Mouse (Mus musculus) cerebellum, adult 2 months (tissue): ENCODE data around the gene Hpcal4. TPM values are rescaled to one million over a fixed set of nuclear protein-coding genes. Genes with fewer than 3 reads are reported as not detected.
A peak's percentile ranks its signal among the peaks of the same experiment; 100 is the strongest.
"Not testable (repeated sequence)": the region's sequence is repeated elsewhere in the genome, so short reads cannot be mapped to it uniquely, and the experiment has no call there.

Experiments used
- DNase-seq, 2 experiments: peaks; one replicate each; pipeline ENCODE4 v3.0.0; 2021
- H3K27ac ChIP-seq: fragments of 200-500 bp; 2 replicates; pipeline ENCODE4 v1.5.1; 2012; ENCODE audit warnings: low read length, control low read depth, inconsistent platforms; ENCODE audit not compliant: insufficient read depth
- H3K27me3 ChIP-seq: fragments of 200-500 bp; 2 replicates; pipeline ENCODE4 v1.6.1; 2012; ENCODE audit warnings: inconsistent platforms, mild to moderate bottlenecking, low read length, moderate library complexity; ENCODE audit not compliant: control insufficient read depth, insufficient read depth
- H3K4me1 ChIP-seq: fragments of 200-500 bp; 2 replicates; pipeline ENCODE4 v1.6.1; 2011; ENCODE audit warnings: low read length; ENCODE audit not compliant: control insufficient read depth, insufficient read depth
- H3K4me3 ChIP-seq: fragments of 200-500 bp; replicated peaks from 2 replicates; pipeline ENCODE3; 2011; ENCODE audit warnings: mild to moderate bottlenecking, low read depth, low read length, control low read depth; ENCODE audit not compliant: insufficient read depth
- CTCF ChIP-seq: fragments of 200-500 bp; IDR thresholded peaks from 2 replicates; pipeline ENCODE4 v1.5.1; 2011; ENCODE audit warnings: low read depth, mild to moderate bottlenecking, control low read depth, low read length, moderate library complexity, borderline replicate concordance; ENCODE audit not compliant: insufficient read depth
- POLR2A ChIP-seq: fragments of 200-500 bp; IDR thresholded peaks from 2 replicates; pipeline ENCODE4 v1.6.1; 2011; ENCODE audit warnings: low read length, control low read depth, borderline replicate concordance; ENCODE audit not compliant: insufficient read depth
- WGBS: fragments of 180-500 bp; shearing (Covaris S2); methylation state at CpG from one replicate; pipeline ENCODE4 v1.1.7; 2018; 5-methylcytosine and 5-hydroxymethylcytosine counted together
- polyA plus RNA-seq: library from polyadenylated mRNA; depleted of rRNA; stranded (reverse); fragments of >200 nt; gene quantifications from 2 replicates; pipeline ENCODE4 v1.2.3, GENCODE M21; 2012

Hpcal4 gene
- polyA plus RNA-seq, 1 experiment, result 23.9 TPM

DNA sequence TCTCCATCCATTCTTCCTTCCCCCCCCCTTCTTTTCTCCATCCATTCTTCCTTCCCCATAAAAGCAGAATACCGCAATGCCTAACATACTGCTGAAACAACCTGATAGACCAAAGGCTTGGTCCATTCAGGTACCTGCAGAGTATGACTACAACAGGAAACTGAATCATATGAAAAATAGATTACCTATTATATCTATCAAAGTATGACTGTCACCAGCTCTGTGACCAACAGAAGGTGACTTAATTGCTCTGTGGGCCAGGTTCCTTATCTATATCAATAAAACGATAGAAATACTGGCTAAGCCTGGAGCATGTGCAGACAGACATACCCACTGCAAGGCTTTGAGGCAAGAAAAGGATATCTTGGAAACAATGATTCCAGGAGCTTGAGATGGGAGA lies 27.6 kb upstream of the Hpcal4 start:
- WGBS, result 69% methylated on average over 2 of the region's 2 CpGs

DNA sequence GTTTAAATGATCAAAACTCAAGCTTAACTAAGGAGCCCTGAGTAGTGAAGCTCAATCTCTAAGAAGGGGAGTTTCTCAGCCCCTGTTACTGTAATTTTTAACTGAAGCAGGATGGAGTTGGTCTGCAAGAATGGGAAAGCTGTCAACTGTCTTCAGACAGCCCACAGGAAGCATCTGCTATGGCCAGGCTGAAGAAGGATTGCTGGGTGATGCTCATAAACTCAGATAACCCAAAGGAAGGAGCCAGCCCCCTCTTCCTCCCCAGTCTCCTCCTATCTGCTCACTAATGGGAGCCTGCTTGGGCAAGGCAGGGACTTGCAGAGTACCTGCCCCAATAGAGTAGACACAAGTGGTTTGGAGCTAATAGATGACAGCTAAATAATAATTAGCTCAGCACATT lies 27.2 kb upstream of the Hpcal4 start:
- H3K27ac ChIP-seq, result no peak overlapping the region
- H3K4me1 ChIP-seq, result no peaks in the 10 kb centered on the region
- no peak overlapping the region for H3K4me3 ChIP-seq
- H3K27me3 ChIP-seq, result no peaks in the 10 kb centered on the region
- DNase-seq, result no peak
- TF ChIP-seq CTCF (no peak), POLR2A (no peak)

More for the DNA sequence above, 27.6 kb upstream of the Hpcal4 start:
- H3K27ac ChIP-seq, result no peak overlapping the region
- H3K4me1 ChIP-seq, result no peaks in the 10 kb centered on the region
- H3K4me3 ChIP-seq, result no peak overlapping the region
- H3K27me3 ChIP-seq, result no peaks in the 10 kb centered on the region
- TF ChIP-seq POLR2A, result no peak
- no peak for TF ChIP-seq CTCF
- DNase-seq, result no peak

DNA sequence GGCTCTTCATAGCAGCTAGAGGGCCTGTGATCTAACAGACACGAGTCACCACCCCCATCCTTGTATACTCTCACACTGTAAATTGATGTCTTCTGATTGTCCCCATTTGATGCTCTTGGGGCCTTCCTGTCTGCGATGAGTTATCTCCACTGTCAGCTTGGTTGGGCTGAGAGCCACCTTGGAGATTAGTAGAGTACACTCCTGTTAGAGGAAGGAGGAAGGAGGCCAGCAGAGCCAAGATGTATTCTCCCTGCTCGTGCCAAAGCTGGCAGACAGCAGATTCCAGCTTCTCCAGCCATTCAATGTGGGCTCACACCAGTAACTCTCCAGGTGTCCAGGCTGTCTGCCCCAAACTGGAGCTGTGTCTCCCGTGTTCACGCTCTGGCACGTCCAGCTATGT lies 22.5 kb upstream of the Hpcal4 start:
- H3K4me1 ChIP-seq, result no peaks in the 10 kb centered on the region
- H3K27ac ChIP-seq, result no peak overlapping the region
- TF ChIP-seq POLR2A (no peak), CTCF (no peak)
- DNase-seq, result no peak
- no peak overlapping the region for H3K4me3 ChIP-seq
- WGBS, result 29% methylated on average over 6 of the region's 6 CpGs
- H3K27me3 ChIP-seq, result no peaks in the 10 kb centered on the region

DNA sequence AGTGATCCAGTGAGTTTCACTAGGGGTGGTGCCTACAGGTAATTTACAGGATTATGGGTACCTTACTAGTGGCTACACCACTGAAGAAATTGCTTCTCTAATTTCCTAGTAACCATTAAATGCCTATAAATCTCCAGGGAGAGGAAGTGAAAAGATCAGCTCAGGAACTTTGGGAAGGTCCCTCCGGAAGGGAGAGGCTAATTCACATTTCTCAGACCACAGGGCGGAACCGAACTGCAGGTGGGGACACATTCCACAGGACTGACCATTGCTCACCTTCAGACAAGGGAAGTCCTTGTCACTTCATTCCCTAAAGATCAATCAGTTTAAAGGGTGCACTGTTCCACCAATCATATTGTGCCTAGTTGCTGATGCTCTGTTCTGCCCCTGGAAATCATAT lies 21.8 kb upstream of the Hpcal4 start:
- not testable (repeated sequence) for H3K27me3 ChIP-seq, DNase-seq, H3K4me1 ChIP-seq, H3K27ac ChIP-seq, H3K4me3 ChIP-seq
- 97% methylated on average over 3 of the region's 3 CpGs for WGBS

DNA sequence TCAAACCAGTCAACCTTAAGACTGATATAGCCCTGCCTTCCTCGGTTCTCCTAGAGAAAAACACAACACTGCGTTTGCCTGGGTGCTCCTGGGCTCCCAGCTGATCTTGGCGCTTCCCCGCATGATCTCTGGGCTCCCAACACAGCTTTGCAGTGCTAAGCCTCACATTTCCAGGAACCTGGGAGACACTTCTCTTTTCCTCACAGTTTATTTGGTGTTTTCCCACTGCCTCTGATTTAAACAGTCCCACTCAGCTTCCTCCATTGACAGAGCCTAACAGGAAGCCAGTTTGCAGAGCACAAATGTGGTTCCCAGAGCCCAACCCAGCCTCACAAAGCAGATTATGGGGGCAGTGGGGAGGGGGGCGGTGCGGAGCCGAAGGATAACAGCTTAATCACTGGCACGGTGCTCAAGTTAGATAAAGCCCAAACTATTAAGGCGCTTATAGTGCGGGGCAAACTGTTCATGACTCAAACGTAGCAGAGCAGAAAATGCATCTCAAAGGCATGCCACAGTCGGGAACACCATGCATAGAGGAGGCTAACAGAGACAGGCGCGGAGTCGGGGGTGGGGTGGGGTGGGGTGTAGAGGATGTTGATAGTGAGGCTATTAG lies 20.6 kb upstream of the Hpcal4 start:
- Histone ChIP-seq H3K27ac (no peak overlapping the region), H3K4me1 (no peaks in the 10 kb centered on the region), H3K27me3 (no peaks in the 10 kb centered on the region), H3K4me3 (no peak overlapping the region)
- TF ChIP-seq CTCF (no peak), POLR2A (no peak)
- no peak for DNase-seq
- WGBS, result 21% methylated on average over 15 of the region's 15 CpGs

DNA sequence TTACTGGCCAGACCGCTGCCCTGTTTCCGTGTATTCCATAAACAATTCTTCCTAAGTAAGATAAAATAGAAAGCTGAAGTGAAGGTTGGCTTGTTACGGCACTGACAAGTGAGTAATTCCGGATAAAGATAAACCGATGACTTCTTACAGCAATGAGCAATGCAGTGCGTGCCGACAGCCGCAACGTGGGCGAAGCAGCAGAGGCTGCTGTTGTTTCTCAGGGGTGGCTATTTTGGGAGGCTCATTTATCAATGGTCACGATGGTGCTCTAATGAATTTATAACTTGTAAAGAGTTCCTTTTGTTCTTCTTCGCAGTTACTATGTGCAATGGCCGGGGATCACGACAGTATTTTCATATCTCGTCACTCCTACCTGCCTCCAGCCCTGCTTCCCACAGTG lies 18.9 kb upstream of the Hpcal4 start:
- Histone ChIP-seq H3K27ac (no peak overlapping the region), H3K4me3 (no peak overlapping the region), H3K4me1 (no peaks in the 10 kb centered on the region), H3K27me3 (no peaks in the 10 kb centered on the region)
- TF ChIP-seq CTCF (no peak), POLR2A (no peak)
- 89% methylated on average over 15 of the region's 15 CpGs for WGBS
- no peak for DNase-seq

DNA sequence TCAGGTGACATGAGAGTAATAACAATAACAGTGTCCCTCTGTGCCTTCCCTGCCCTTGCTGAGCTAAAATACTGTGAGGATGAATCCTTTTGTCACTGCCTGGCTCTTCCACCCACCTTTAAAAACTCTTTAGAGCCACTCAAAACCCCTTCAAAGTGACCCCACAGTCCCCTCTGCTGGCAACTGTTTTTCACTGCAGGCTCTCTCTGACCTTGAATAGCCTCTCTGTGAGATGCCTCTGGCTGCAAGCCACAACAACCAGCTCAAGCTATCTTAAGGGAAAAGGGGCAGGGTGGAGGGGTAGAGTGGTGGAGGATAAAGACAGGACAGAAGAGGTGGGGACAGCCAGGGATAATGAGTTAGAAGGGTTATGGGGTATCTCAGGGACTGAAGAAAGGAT lies 11.2 kb upstream of the Hpcal4 start:
- H3K27ac ChIP-seq, result no peak overlapping the region
- H3K4me1 ChIP-seq, result no peaks in the 10 kb centered on the region
- TF ChIP-seq POLR2A (no peak), CTCF (no peak)
- no peak for DNase-seq
- H3K27me3 ChIP-seq, result no peaks in the 10 kb centered on the region; the same call in 1 of the 2 replicates
- no peak overlapping the region for H3K4me3 ChIP-seq

DNA sequence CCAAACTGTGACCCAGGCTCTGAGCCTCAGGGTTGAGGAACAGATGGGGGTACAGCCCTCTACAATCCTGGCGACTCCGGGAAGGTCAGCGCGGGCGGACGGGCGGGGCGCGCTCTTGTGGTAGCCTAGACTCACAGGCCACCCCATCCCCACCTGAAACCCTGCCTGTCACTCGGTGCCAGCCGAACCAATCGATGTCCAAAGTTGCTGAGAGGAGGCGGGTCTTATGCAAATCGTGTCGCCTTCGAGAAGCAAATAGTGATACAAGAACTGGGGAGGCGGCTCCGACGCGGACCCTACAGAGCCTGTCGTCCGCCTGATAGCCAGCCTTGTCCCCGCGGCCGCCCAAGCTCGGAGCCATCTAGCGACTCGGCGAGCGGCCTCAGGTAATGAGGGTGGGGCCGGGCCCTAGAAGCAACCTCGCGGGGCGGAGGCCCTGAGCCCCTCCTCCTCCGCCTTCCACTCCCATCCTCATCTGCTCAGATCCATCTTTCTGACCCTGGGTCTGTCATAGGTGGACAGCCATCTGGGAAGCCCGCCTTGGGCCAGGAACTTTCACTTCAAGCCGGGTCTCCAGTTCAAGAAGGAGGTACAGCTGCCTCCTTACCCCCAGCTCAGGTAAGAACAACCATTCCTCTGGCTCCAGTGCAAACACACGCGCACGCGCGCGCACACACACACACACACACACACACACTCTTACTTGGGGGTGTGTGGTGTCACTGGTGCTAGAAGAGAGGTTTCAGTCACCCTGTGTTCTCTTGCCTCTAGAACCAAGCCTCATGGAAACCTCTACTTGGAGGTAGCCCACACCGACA lies 421 bp downstream of the Hpcal4 start:
- peak overlapping the region; percentile 77 for H3K4me3 ChIP-seq
- H3K4me1 ChIP-seq, result no peaks in the 10 kb centered on the region; the same call in 1 of the 2 replicates
- peak; percentile 92 to 93 for DNase-seq
- WGBS, result 12% methylated on average over 44 of the region's 44 CpGs
- H3K27me3 ChIP-seq, result no peaks in the 10 kb centered on the region
- no peak overlapping the region for H3K27ac ChIP-seq
- TF ChIP-seq POLR2A, result peak; percentile 17; the same call in 1 of the 2 replicates
- TF ChIP-seq CTCF, result no peak

DNA sequence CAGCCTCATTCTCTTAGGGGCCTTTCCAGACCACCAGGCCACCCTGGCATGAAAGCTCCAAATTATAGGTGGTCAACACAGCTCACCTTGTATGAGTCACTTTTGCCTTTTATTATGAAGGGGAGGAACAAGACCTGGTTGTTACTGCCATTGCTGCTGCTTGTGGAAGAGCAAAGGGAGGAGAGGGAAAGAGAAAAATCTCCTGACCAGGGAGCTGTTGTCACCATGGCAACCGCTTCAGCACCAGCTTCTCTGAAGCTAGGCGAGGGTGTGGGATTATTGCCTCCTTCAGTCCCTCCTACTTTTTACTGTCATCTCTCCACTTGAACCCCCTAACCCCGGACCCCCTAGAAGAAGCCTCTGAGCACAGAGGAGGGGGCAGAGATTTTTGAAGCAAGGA lies 1.8 kb downstream of the Hpcal4 start:
- no peaks in the 10 kb centered on the region for H3K27me3 ChIP-seq
- DNase-seq, result no peak
- WGBS, result 60% methylated on average over 3 of the region's 3 CpGs
- H3K4me3 ChIP-seq, result no peak overlapping the region
- no peaks in the 10 kb centered on the region; the same call in 1 of the 2 replicates for H3K4me1 ChIP-seq
- TF ChIP-seq CTCF (no peak), POLR2A (no peak)
- H3K27ac ChIP-seq, result no peak overlapping the region
